Mouse (Mus musculus) heart, postnatal 36 days (tissue): ENCODE measurements around the gene Plekhg6. TPM values are rescaled to one million over a fixed set of nuclear protein-coding genes. Genes with fewer than 3 reads are reported as not detected.

ENCODE experiments used
- DNase-seq, 2 experiments: peaks; one replicate each; pipeline ENCODE4 v3.0.0; 2021 to 2022
- intact Hi-C: fragments of 180-260 bp; cut with DNase I; formaldehyde crosslinking; loops from one replicate; pipeline ENCODE4 v1.15.1; 2025
- total RNA-seq, 2 experiments: library from RNA; stranded (reverse); gene quantifications; 2 replicates each; pipeline ENCODE4 v1.2.3; 2021

Plekhg6 gene
- total RNA-seq, 2 experiments from 2014 or later, result not detected

DNA sequence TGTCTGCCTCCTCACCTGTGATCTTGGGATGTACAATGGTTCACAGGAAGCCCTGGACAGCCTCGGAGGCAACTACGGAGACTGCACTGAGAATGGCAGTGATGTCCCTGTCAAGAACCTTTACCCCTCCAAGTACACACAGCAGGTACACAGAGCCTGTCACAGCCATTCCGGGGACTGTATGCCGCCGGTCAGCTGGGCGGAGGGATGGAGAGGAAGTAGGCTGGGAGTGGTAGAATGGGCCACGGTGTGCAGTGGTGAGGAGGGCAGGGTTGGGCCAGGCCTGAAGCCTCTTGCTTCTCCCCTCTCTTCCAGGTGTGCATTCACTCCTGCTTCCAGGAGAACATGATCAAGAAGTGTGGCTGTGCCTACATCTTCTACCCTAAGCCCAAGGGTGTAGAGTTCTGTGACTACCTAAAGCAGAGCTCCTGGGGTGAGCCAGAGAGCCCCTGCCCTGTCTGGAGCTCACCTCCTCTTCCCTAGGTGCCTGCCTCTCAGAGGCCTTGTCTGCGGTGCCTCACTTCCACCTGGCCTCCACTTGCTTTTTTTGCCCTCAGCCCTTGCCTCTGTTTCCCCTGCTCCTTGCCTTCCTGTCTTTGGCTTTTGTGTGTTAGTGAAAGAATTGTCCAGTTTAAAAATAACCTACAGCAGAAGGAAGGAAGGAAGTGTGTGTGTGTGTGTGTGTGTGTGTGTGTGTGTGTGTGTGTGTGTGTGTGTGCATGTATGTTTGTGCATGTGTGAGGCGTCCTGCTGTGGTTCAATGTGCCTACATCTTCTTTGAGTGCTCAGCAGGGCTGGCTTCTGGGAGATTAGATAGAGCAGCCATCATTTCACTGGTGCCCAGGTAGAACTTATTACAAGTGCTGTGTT, 41.6 kb downstream of the Plekhg6 start:
- intact Hi-C loops, result no loop called here
- no peak for DNase-seq

GRCm38 (mm10) chr6:125334356-125334755, 46.2 kb downstream of the Plekhg6 start:
- intact Hi-C loops, result no loop called here
- no peak for DNase-seq

GRCm38 (mm10) chr6:125333112-125333899, 47.3 kb downstream of the Plekhg6 start:
- DNase-seq, result no peak
- intact Hi-C loops, result no loop called here

DNA sequence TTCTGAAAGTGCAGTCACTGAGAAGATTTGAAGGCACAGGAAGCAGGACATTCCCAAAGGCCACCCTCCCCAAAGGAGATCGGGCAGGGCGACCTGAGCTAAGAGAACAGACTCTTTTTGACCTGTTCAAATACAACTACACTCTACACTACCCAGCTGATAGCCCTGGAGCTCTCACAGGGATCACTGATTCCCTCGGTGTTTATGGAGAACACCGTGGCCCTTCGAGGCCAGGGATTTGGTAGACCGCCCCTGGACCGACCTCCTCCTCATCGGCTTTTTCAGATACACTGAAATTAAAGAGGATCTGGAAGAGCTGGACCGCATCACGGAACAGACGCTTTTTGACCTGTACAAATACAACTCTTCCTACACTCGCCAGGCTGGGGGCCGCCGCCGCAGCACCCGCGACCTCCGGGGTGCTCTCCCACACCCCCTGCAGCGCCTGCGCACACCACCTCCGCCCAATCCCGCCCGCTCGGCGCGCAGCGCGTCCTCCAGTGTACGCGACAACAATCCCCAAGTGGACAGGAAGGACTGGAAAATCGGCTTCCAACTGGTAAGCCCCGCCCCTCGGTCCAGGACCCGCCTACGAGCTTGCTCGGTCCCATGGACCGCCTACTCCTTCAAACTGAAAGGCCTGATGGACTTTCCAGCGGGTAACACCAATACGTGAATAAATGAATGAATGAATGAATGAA, 49.8 kb downstream of the Plekhg6 start:
- peak; percentile 91 to 92 for DNase-seq
- intact Hi-C loops, result loop anchor here (2.0 kb wide), 1 partner anchor 16 kb away; no protein-coding TSS in a partner anchor

DNA sequence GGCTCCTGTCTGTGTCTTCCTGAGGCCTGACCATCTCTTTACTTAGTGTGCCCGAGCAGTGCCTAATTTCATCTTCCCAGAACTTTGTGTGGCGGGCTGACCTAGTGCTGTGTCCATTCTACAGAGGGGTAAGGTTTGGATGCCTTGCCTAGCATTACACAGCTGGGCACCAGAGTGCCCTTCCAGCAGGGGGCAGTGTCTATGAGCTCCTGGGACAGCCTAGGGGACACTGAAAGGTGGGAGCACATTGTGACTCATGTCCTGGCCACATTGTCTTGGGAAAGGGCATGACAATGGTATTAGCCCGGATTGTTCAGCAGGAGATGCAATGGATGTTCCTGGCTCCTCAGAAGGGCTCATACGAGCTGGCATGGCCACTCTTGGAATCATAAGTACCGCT, 52.4 kb downstream of the Plekhg6 start:
- DNase-seq, result peak in 1 of 2 experiments; percentile 69
- intact Hi-C loops, result loop anchor here (2.0 to 5.0 kb wide), 2 partner anchors 37 to 51 kb away; no protein-coding TSS in a partner anchor

- intact Hi-C loops, result loop anchor here (5.0 kb wide), 1 partner anchor 48 kb away; no protein-coding TSS in a partner anchor
- no peak for DNase-seq
Observed at GRCm38 (mm10) chr6:125325337-125325736, 55.3 kb downstream of the Plekhg6 start.

DNA sequence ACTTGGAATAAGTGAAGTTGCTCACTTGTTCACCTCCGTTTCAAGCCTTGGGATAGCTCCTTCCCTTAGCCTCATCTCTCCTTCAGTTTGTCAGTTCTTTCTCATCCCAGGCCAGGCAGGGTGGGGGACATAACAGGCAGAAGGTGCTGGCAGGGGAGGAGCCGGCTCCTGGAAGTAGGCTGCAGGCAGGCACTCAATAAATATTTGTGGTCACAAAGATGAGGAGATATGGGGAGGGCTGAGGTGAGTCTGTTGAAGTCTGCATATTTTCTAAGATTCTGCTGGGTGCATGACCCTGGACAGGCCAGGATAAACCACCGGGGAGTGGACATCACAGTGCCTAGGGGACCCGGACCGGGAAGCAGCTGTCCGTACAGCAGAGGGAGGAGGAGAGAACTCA, 57.0 kb downstream of the Plekhg6 start:
- DNase-seq, result no peak
- intact Hi-C loops, result no loop called here

DNA sequence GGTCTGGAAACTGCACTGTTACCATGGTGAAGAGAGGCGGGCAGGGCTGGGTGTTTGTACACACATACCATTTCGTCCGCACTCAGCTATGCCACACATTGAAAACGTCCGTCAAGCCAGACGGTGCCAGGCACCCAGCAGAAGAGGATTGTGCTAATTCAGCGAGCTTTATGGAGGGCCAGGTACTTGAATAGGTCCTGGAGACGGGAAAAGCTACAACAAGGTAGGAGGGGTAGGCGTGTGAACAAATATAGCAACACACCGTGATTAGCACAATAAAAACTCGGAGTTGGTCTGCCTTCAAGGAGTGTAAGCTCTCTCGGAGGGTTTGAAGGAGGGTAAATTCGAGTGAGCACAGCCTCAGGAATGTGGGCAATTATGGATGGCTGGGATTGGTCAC, 57.8 kb downstream of the Plekhg6 start:
- intact Hi-C loops, result no loop called here

DNA sequence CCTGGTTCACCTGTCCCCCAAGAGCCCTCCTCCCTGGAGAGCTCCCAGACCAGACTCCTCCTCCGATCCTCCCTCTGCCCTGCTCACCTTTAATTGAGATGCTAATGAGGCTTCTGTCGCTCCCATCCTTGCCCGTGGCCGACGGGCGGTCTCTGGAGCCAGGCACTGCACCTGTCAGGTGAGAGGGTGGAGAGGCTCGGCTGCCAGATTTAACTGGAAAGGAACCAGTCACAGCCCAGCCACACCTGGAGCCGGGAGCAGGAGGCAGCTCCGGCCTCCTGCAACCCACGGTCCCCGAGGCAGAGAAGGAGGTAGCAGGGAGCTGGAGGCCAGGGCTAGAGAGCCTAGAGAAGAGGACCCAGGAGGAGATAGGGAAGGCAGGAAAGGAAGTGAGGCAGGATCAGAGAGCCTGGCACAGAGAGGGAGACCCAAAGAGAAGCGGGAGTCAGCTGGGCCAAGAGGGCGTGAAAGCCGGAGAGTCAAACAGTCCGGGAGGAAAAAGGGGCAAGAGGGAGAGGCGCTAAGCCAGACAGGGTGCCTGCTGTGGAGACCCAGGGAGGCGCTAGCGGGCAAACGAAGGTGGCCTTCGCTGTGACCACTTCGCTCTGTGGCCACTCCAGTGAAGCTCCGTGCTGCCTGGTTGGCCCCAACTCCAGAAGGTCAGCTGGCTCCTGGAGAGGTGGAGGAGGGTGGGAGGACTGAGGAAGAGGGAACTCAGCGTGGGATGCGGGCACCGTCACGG, 59.3 kb downstream of the Plekhg6 start:
- no peak for DNase-seq
- intact Hi-C loops, result no loop called here

More for the DNA sequence above, 57.8 kb downstream of the Plekhg6 start:
- DNase-seq, result no peak

- intact Hi-C loops, result no loop called here
- no peak for DNase-seq
Observed at GRCm38 (mm10) chr6:125320323-125320722, 60.3 kb downstream of the Plekhg6 start, which contains the start of gene Scnn1a. TSS of gene Scnn1a (plus strand) at chr6:125320659.

- DNase-seq, result no peak
- intact Hi-C loops, result no loop called here
Observed at GRCm38 (mm10) chr6:125319919-125320296, 60.7 kb downstream of the Plekhg6 start.

GRCm38 (mm10) chr6:125318981-125319918, 61.3 kb downstream of the Plekhg6 start:
- DNase-seq, result no peak
- intact Hi-C loops, result no loop called here

- no peak for DNase-seq
- intact Hi-C loops, result no loop called here
Observed at GRCm38 (mm10) chr6:125317077-125317476, 63.5 kb downstream of the Plekhg6 start.

GRCm38 (mm10) chr6:125314746-125315145, 65.8 kb downstream of the Plekhg6 start:
- DNase-seq, result no peak

GRCm38 (mm10) chr6:125314231-125314563, 66.4 kb downstream of the Plekhg6 start:
- intact Hi-C loops, result loop anchor here (2.0 kb wide), 1 partner anchor 17 kb away; no protein-coding TSS in a partner anchor
- DNase-seq, result no peak

More at GRCm38 (mm10) chr6:125314746-125315145, 65.8 kb downstream of the Plekhg6 start:
- intact Hi-C loops, result loop anchor here (2.0 kb wide), 1 partner anchor 16 kb away; no protein-coding TSS in a partner anchor

DNA sequence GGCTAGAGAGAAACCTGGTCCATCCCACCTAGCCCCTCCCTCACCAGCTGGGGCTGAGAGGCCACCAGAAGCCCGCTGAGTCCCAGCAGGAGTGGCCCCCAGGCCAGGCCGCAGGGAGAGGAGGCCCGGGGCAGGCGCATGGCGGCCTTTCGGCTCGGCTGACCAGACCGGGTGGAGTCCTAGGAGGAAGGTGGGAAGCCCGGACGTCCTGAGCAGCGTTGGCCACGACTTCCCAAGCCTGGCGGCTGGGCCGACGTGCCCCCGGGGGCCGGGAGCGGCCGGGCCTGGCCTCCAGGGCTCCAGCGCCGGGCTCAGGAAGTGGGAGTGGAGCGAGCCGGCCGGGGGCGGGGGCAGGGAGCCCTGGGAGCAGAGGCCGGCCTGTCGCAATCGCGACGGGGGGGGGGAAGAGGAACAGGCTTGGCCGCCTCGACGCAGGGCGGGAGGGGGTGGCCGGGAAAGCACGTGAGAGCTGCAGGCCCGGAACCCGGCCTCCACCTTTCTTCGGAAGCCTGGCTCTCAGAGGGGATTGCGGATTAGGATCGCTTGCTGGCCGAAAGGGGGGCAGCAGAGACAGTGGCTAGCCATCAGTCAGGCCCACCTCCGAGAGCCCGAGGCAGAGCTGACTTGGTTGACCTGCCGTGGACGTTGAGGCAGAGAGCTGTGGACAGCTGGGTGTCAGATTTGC, 66.9 kb downstream of the Plekhg6 start, which contains the start of gene Ltbr:
Gene Ltbr (minus strand): TSS at position 340 of the 685 bp plus-strand sequence.
- peak; percentile 88 to 91 for DNase-seq
- intact Hi-C loops, result loop anchor here (1.0 to 2.0 kb wide), 2 partner anchors 17 to 41 kb away; no protein-coding TSS in a partner anchor
